Mouse (Mus musculus): Measurements from ENCODE around the gene Crmp1.

- TF ChIP-seq CTCF (IDR thresholded peaks at IDR 0.05; ENCODE audit: low read depth) (no peak), EP300 (IDR thresholded peaks at IDR 0.05; ENCODE audit: low read depth) (no peak)
Measured at GRCm38 (mm10) chr5:37320761-37321160, 79.0 kb downstream of the Crmp1 start.
